Mouse (Mus musculus): Measurements from ENCODE around the gene Gmnc.

Gene Gmnc

GRCm38 (mm10) chr16:26991477-26992300 is at the start of gene Gmnc:
TSS of gene Gmnc (minus strand) at chr16:26991652.
- DNase-seq (ENCODE audit: low read depth, low spot score), result no peak

GRCm38 (mm10) chr16:27027281-27027680 is 35.8 kb upstream of the Gmnc start:
- DNase-seq (ENCODE audit: low read depth, low spot score), result no peak

GRCm38 (mm10) chr16:27026226-27026625 is 34.8 kb upstream of the Gmnc start:
- DNase-seq (ENCODE audit: low read depth, low spot score), result no peak

GRCm38 (mm10) chr16:27022746-27023145 is 31.3 kb upstream of the Gmnc start:
- no peak for DNase-seq (ENCODE audit: low read depth, low spot score)

GRCm38 (mm10) chr16:27017309-27017708 is 25.9 kb upstream of the Gmnc start:
- DNase-seq (ENCODE audit: low read depth, low spot score), result no peak

GRCm38 (mm10) chr16:27002714-27003113 is 11.3 kb upstream of the Gmnc start:
- no peak for DNase-seq (ENCODE audit: low read depth, low spot score)

- no peak for DNase-seq (ENCODE audit: low read depth, low spot score)
Measured at GRCm38 (mm10) chr16:26999563-26999962, 8.1 kb upstream of the Gmnc start.

- no peak for DNase-seq (ENCODE audit: low read depth, low spot score)
Measured at GRCm38 (mm10) chr16:26989415-26990315, 1.8 kb downstream of the Gmnc start.

GRCm38 (mm10) chr16:26988188-26988587 is 3.3 kb downstream of the Gmnc start:
- no peak for DNase-seq (ENCODE audit: low read depth, low spot score)

GRCm38 (mm10) chr16:26985796-26986195 is 5.7 kb downstream of the Gmnc start:
- DNase-seq (ENCODE audit: low read depth, low spot score), result no peak

- DNase-seq (ENCODE audit: low read depth, low spot score), result no peak
Measured at GRCm38 (mm10) chr16:26982112-26982511, 9.3 kb downstream of the Gmnc start.

- no peak for DNase-seq (ENCODE audit: low read depth, low spot score)
Measured at GRCm38 (mm10) chr16:26967967-26968366, 23.5 kb downstream of the Gmnc start.

GRCm38 (mm10) chr16:26966830-26967229 is 24.6 kb downstream of the Gmnc start:
- DNase-seq (ENCODE audit: low read depth, low spot score), result no peak

- DNase-seq (ENCODE audit: low read depth, low spot score), result no peak
Measured at GRCm38 (mm10) chr16:26961971-26962370, 29.5 kb downstream of the Gmnc start.

GRCm38 (mm10) chr16:26951601-26952000 is 39.9 kb downstream of the Gmnc start:
- DNase-seq (ENCODE audit: low read depth, low spot score), result no peak

GRCm38 (mm10) chr16:26950209-26950608 is 41.2 kb downstream of the Gmnc start:
- DNase-seq (ENCODE audit: low read depth, low spot score), result no peak

GRCm38 (mm10) chr16:26903968-26904367 is 87.5 kb downstream of the Gmnc start:
- no peak for DNase-seq (ENCODE audit: low read depth, low spot score)

- DNase-seq (ENCODE audit: low read depth, low spot score), result no peak
Measured at GRCm38 (mm10) chr16:26901471-26901870, 90.0 kb downstream of the Gmnc start.

- no peak for DNase-seq (ENCODE audit: low read depth, low spot score)
Measured at GRCm38 (mm10) chr16:26886337-26886736, 105.1 kb downstream of the Gmnc start.

GRCm38 (mm10) chr16:26876885-26877284 is 114.6 kb downstream of the Gmnc start:
- no peak for DNase-seq (ENCODE audit: low read depth, low spot score)
